Mouse (Mus musculus): Measurements from ENCODE around the gene Mettl23. TPM values are rescaled to one million over a fixed set of nuclear protein-coding genes. Genes with fewer than 3 reads are reported as not detected.
"Not testable (repeated sequence)": the region's sequence is repeated elsewhere in the genome, so short reads cannot be mapped to it uniquely, and the experiment has no call there.

The Mettl23 gene
- polyA plus RNA-seq, 1 experiment = 18.3 TPM

DNA sequence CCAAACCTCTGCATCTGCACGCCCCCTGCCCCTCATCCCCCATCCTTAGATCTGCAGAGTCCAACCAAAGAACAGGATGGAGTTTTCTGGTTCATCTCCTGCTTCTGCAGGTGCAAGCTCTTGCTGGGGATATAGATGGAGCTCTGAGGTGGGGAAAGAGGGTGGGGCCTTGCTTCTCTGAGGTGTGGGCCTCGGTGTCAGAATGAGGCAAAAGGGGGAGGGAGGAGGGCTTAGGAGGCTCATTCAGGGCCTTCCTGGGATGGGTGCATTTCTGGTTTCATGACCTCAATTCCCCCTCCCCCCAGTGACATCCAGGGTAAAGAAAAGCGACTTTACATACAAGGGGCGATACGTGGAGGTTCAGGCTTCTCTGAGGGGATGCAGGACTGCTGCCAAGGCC is 44.1 kb downstream of the Mettl23 start:
- TF ChIP-seq GATA1 (IDR thresholded peaks at IDR 0.05; ENCODE audit: borderline replicate concordance, low read length) (no peak), FLI1 (IDR thresholded peaks at IDR 0.05; ENCODE audit: low read length) (no peak)
- Histone ChIP-seq H3K36me3 (replicated peaks; ENCODE audit: low read length) (no peaks in the 10 kb centered on the region), H3K4me3 (replicated peaks) (no peak overlapping the region), H3K4me1 (peaks cover 8% of the 10 kb centered on the region), H3K27me3 (replicated peaks) (peaks cover 71% of the 10 kb centered on the region), H3K9me3 (0 out of 2 replicates have a peak, but pooled peaks cover 4% of the 10 kb centered on the region)

DNA sequence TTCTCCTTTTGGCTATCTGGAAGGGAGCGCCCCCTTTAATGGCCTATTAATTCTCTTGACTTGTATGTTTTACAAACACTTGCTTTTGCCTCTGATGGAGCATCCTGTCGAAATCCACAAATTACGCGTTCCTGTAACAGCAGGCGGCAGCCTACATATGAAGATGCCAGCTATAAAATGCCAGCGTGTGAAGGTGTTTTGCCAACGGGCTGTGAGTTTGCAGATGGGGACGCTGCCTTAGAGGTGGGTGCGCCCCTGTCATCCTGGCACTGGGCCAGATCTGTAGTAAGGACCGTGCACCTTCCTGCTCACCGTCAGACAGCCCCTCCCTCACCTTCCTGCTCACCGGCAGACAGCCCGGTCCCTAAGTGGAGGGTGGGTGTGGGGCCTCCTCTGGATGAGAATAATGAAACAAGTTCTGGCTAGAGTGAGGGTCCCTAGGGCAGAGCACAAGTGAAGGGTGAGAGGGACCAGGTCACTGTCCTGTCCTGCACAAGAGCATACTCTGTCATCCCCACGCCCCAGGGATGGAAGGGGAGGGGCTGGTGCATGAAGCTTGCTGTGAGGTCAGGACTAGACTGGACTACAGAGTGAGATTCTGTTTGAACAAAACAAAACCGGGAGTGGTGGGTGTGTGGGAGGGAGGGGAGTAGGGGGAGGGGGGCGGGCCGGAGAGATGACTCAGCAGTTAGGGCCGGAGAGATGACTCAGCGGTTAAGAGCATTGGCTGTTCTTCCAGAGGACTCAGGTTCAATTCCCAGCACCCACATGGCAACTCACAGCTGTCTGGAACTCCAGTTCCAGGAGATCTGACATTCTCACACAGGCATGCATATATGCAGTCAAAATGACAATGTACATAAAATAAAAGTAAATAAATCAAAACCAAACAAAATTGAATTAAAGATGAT is 50.7 kb downstream of the Mettl23 start:
- Histone ChIP-seq H3K27me3 (replicated peaks) (peaks cover 74% of the 10 kb centered on the region), H3K36me3 (replicated peaks; ENCODE audit: low read length) (no peaks in the 10 kb centered on the region), H3K4me1 (peaks cover 8% of the 10 kb centered on the region), H3K9me3 (0 out of 2 replicates have a peak, but pooled peaks cover 4% of the 10 kb centered on the region), H3K4me3 (replicated peaks) (no peak overlapping the region)
- TF ChIP-seq GATA1 (IDR thresholded peaks at IDR 0.05; ENCODE audit: borderline replicate concordance, low read length) (no peak), FLI1 (IDR thresholded peaks at IDR 0.05; ENCODE audit: low read length) (no peak)

DNA sequence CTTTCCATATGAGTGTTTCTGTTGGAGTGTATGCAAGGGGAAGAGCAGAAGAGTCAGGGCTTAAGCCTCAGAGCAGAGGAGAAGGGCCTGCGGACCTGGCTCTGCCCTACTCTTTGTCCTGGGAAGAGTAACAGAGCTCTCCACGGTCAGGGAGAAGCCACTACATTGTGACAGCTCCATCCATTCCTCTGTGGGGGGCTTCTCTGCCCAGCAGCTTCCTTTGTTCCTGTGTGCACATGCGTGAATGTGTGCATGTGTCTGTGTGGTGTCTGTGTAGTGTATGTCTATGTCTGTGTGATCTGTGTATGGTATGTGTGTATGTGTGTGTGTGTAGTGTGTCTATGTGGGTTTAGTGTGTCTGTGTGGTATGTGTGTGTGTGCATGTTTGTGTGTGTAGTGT is 52.3 kb downstream of the Mettl23 start:
- TF ChIP-seq GATA1 (IDR thresholded peaks at IDR 0.05; ENCODE audit: borderline replicate concordance, low read length) (no peak), FLI1 (IDR thresholded peaks at IDR 0.05; ENCODE audit: low read length) (no peak)

DNA sequence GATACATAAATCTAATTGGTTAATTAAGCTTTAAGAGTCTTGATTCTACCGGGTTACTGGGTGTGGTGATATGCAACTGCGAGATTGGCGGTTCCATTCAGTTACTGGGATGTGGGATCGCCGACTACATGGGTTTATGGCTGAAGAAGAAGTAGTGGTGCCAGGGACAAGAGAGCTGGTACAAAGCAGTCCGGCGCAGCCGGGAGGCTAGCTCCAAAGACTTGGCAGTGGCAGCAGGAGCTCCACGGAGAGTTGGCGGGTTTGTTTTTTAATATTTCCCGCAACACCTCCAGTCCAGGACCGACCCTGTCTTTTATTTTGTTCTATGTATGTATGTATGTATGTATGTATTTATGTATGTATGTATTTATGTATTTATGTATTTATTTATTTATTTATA is 56.2 kb downstream of the Mettl23 start:
- Histone ChIP-seq H3K4me1 (peaks cover 5% of the 10 kb centered on the region; the same call in 1 of the 2 replicates), H3K4me3 (replicated peaks) (no peak overlapping the region), H3K27me3 (replicated peaks) (peaks cover 68% of the 10 kb centered on the region), H3K9me3 (peaks cover 10% of the 10 kb centered on the region), H3K36me3 (replicated peaks; ENCODE audit: low read length) (no peaks in the 10 kb centered on the region)
- no peak for TF ChIP-seq FLI1 (IDR thresholded peaks at IDR 0.05; ENCODE audit: low read length)
- no peak for TF ChIP-seq GATA1 (IDR thresholded peaks at IDR 0.05; ENCODE audit: borderline replicate concordance, low read length)

More for the DNA sequence above, 52.3 kb downstream of the Mettl23 start:
- Histone ChIP-seq H3K9me3 (0 out of 2 replicates have a peak, but pooled peaks cover 4% of the 10 kb centered on the region), H3K36me3 (replicated peaks; ENCODE audit: low read length) (no peaks in the 10 kb centered on the region), H3K4me1 (peaks cover 8% of the 10 kb centered on the region), H3K4me3 (replicated peaks) (no peak overlapping the region), H3K27me3 (replicated peaks) (peaks cover 64% of the 10 kb centered on the region)

DNA sequence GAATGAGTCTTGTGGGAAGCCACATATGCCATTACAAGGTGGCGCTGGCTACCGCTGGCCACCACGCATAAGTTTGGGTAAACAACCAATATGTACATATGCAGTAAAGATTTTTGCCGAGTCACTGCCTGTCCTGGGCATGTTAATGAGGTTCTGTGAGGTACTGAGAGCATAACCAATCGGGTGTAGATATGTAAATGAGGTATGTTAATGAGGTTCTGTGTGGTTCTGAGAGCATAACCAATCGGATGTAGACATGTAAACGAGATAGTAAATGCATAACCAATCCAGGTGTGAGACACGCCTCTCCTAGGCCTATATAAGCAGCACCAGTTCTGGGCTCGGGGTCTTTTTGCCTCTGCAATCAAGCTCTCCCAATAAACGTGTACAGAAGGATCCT is 59.5 kb downstream of the Mettl23 start:
- peaks cover 16% of the 10 kb centered on the region for H3K4me1 ChIP-seq
- H3K27me3 ChIP-seq (replicated peaks) = peaks cover 66% of the 10 kb centered on the region
- H3K9me3 ChIP-seq = peaks cover 10% of the 10 kb centered on the region
- not testable (repeated sequence) for H3K36me3 ChIP-seq (replicated peaks; ENCODE audit: low read length); H3K4me3 ChIP-seq (replicated peaks)

Other genes starting within 250 kb of the Mettl23 start
- 22.9 and 66.2 TPM in 2 replicates for gene Rhbdf2, start 216.3 kb upstream of the Mettl23 start, polyA plus RNA-seq (2012; ENCODE audit: insufficient read depth, low replicate concordance)
- not detected in 2 replicates for gene Prcd, start 189.7 kb upstream of the Mettl23 start, polyA plus RNA-seq (2012; ENCODE audit: insufficient read depth, low replicate concordance)
- gene Cygb, start 189.0 kb upstream of the Mettl23 start, polyA plus RNA-seq (2012; ENCODE audit: insufficient read depth, low replicate concordance) = not detected in 2 replicates
- gene St6galnac1, start 67.8 kb upstream of the Mettl23 start, polyA plus RNA-seq (2012; ENCODE audit: insufficient read depth, low replicate concordance) = not detected in 2 replicates
- not detected in 2 replicates for gene Mxra7, start 15.2 kb upstream of the Mettl23 start, polyA plus RNA-seq (2012; ENCODE audit: insufficient read depth, low replicate concordance)
- gene Jmjd6, start 171 bp downstream of the Mettl23 start, polyA plus RNA-seq (2012; ENCODE audit: insufficient read depth, low replicate concordance) = 29.3 and 63.2 TPM in 2 replicates
- gene Mfsd11, start 9.2 kb downstream of the Mettl23 start, polyA plus RNA-seq (2012; ENCODE audit: insufficient read depth, low replicate concordance) = 12.5 and 24.2 TPM in 2 replicates
- gene Srsf2, start 9.8 kb downstream of the Mettl23 start, polyA plus RNA-seq (2012; ENCODE audit: insufficient read depth, low replicate concordance) = 784 and 1,500 TPM in 2 replicates
- not detected in 2 replicates for gene Mgat5b, start 75.6 kb downstream of the Mettl23 start, polyA plus RNA-seq (2012; ENCODE audit: insufficient read depth, low replicate concordance)